Mouse (Mus musculus): ENCODE data around the gene Gstp2. TPM values are rescaled to one million over a fixed set of nuclear protein-coding genes. Genes with fewer than 3 reads are reported as not detected.

The Gstp2 gene
- polyA plus RNA-seq, 1 experiment from 2014 or later, result 5.5 TPM

- WGBS, result 90% methylated on average over 9 of the region's 9 CpGs
- Histone ChIP-seq H3K27me3 (replicated peaks; ENCODE audit: control insufficient read depth, insufficient read depth, low read length) (no peaks in the 10 kb centered on the region; the same call in 1 of the 2 replicates), H3K4me1 (replicated peaks; ENCODE audit: control insufficient read depth, insufficient read depth, low read length) (peaks cover 5% of the 10 kb centered on the region), H3K4me2 (no peak overlapping the region), H3K27ac (ENCODE audit: low read depth, low read length) (no peak overlapping the region), H3K9ac (ENCODE audit: low read depth, low read length) (no peak overlapping the region), H3K9me3 (ENCODE audit: control insufficient read depth, low read length) (no peaks in the 10 kb centered on the region), H3K4me3 (ENCODE audit: low read depth, low read length) (no peak overlapping the region), H3K36me3 (ENCODE audit: control insufficient read depth, insufficient read depth, low read length) (peaks cover 39% of the 10 kb centered on the region)
- DNase-seq (ENCODE audit: low spot score) (no peak), ATAC-seq (replicated peaks; ENCODE audit: low FRiP score) (no peak)
Observed at GRCm38 (mm10) chr19:4005091-4005490, 40.7 kb downstream of the Gstp2 start.

- Histone ChIP-seq H3K36me3 (ENCODE audit: control insufficient read depth, insufficient read depth, low read length) (peaks cover 33% of the 10 kb centered on the region), H3K27ac (ENCODE audit: low read depth, low read length) (no peak overlapping the region), H3K27me3 (replicated peaks; ENCODE audit: control insufficient read depth, insufficient read depth, low read length) (no peaks in the 10 kb centered on the region; the same call in 1 of the 2 replicates), H3K4me2 (no peak overlapping the region), H3K4me3 (ENCODE audit: low read depth, low read length) (no peak overlapping the region), H3K4me1 (replicated peaks; ENCODE audit: control insufficient read depth, insufficient read depth, low read length) (peaks cover 10% of the 10 kb centered on the region), H3K9ac (ENCODE audit: low read depth, low read length) (no peak overlapping the region), H3K9me3 (ENCODE audit: control insufficient read depth, low read length) (no peaks in the 10 kb centered on the region)
- 85% methylated on average over 15 of the region's 15 CpGs for WGBS
- ATAC-seq (replicated peaks; ENCODE audit: low FRiP score) (no peak), DNase-seq (ENCODE audit: low spot score) (no peak)
Observed at GRCm38 (mm10) chr19:4004331-4004730, 41.5 kb downstream of the Gstp2 start.

- H3K9me3 ChIP-seq (ENCODE audit: control insufficient read depth, low read length), result no peaks in the 10 kb centered on the region
- ATAC-seq (replicated peaks; ENCODE audit: low FRiP score) (no peak), DNase-seq (ENCODE audit: low spot score) (no peak)
- H3K36me3 ChIP-seq (ENCODE audit: control insufficient read depth, insufficient read depth, low read length), result peaks cover 27% of the 10 kb centered on the region
- WGBS, result 75% methylated on average over 12 of the region's 12 CpGs
- H3K9ac ChIP-seq (ENCODE audit: low read depth, low read length), result no peak overlapping the region
- no peak overlapping the region for H3K27ac ChIP-seq (ENCODE audit: low read depth, low read length)
- H3K27me3 ChIP-seq (replicated peaks; ENCODE audit: control insufficient read depth, insufficient read depth, low read length), result no peaks in the 10 kb centered on the region; the same call in 1 of the 2 replicates
- H3K4me3 ChIP-seq (ENCODE audit: low read depth, low read length), result no peak overlapping the region
- no peak overlapping the region for H3K4me2 ChIP-seq
- peaks cover 13% of the 10 kb centered on the region for H3K4me1 ChIP-seq (replicated peaks; ENCODE audit: control insufficient read depth, insufficient read depth, low read length)
Observed at GRCm38 (mm10) chr19:4003641-4004040, 42.2 kb downstream of the Gstp2 start.

GRCm38 (mm10) chr19:4003112-4003511 is 42.7 kb downstream of the Gstp2 start, which contains the start of gene Doc2g:
Gene Doc2g, plus strand, starts transcription at chr19:4003313.
- WGBS, result 61% methylated on average over 1 of the region's 1 CpGs
- ATAC-seq (replicated peaks; ENCODE audit: low FRiP score), result no peak
- H3K9me3 ChIP-seq (ENCODE audit: control insufficient read depth, low read length), result no peaks in the 10 kb centered on the region
- no peak within 1 kb of the TSS for H3K4me2 ChIP-seq
- no peak within 1 kb of the TSS; the same call in 1 of the 2 replicates for H3K9ac ChIP-seq (ENCODE audit: low read depth, low read length)
- H3K36me3 ChIP-seq (ENCODE audit: control insufficient read depth, insufficient read depth, low read length), result peaks cover 23% of the 10 kb centered on the region
- H3K4me1 ChIP-seq (replicated peaks; ENCODE audit: control insufficient read depth, insufficient read depth, low read length), result peaks cover 13% of the 10 kb centered on the region
- no peak within 1 kb of the TSS for H3K4me3 ChIP-seq (ENCODE audit: low read depth, low read length)
- no peak for DNase-seq (ENCODE audit: low spot score)
- H3K27me3 ChIP-seq (replicated peaks; ENCODE audit: control insufficient read depth, insufficient read depth, low read length), result no peaks in the 10 kb centered on the region; the same call in 1 of the 2 replicates
- H3K27ac ChIP-seq (ENCODE audit: low read depth, low read length), result no peak within 1 kb of the TSS

GRCm38 (mm10) chr19:4001752-4002151 is 44.1 kb downstream of the Gstp2 start:
- WGBS, result 92% methylated on average over 5 of the region's 5 CpGs
- DNase-seq (ENCODE audit: low spot score) (no peak), ATAC-seq (replicated peaks; ENCODE audit: low FRiP score) (no peak)
- no peak overlapping the region for H3K27ac ChIP-seq (ENCODE audit: low read depth, low read length)
- peaks cover 13% of the 10 kb centered on the region for H3K4me1 ChIP-seq (replicated peaks; ENCODE audit: control insufficient read depth, insufficient read depth, low read length)
- no peak overlapping the region for H3K4me3 ChIP-seq (ENCODE audit: low read depth, low read length)
- peaks cover 10% of the 10 kb centered on the region for H3K36me3 ChIP-seq (ENCODE audit: control insufficient read depth, insufficient read depth, low read length)
- H3K9ac ChIP-seq (ENCODE audit: low read depth, low read length), result 0 out of 2 replicates have a peak overlapping the region, but pooled peaks have one; percentile 97
- no peaks in the 10 kb centered on the region; the same call in 1 of the 2 replicates for H3K27me3 ChIP-seq (replicated peaks; ENCODE audit: control insufficient read depth, insufficient read depth, low read length)
- H3K9me3 ChIP-seq (ENCODE audit: control insufficient read depth, low read length), result no peaks in the 10 kb centered on the region
- peak overlapping the region; percentile 90 for H3K4me2 ChIP-seq

GRCm38 (mm10) chr19:4000949-4001525 is 44.8 kb downstream of the Gstp2 start:
- Histone ChIP-seq H3K4me1 (replicated peaks; ENCODE audit: control insufficient read depth, insufficient read depth, low read length) (peaks cover 13% of the 10 kb centered on the region), H3K9ac (ENCODE audit: low read depth, low read length) (peak overlapping the region; percentile 97), H3K4me2 (peak overlapping the region; percentile 90), H3K27me3 (replicated peaks; ENCODE audit: control insufficient read depth, insufficient read depth, low read length) (no peaks in the 10 kb centered on the region; the same call in 1 of the 2 replicates), H3K9me3 (ENCODE audit: control insufficient read depth, low read length) (no peaks in the 10 kb centered on the region), H3K36me3 (ENCODE audit: control insufficient read depth, insufficient read depth, low read length) (peaks cover 4% of the 10 kb centered on the region), H3K27ac (ENCODE audit: low read depth, low read length) (peak overlapping the region; percentile 97), H3K4me3 (ENCODE audit: low read depth, low read length) (peak overlapping the region; percentile 81)
- DNase-seq (ENCODE audit: low spot score) (peak; percentile 54), ATAC-seq (replicated peaks; ENCODE audit: low FRiP score) (peak; percentile 21; the same call in 1 of the 2 replicates)
- 20% methylated on average over 17 of the region's 17 CpGs for WGBS

- WGBS, result under 1% methylated on average over 64 of the region's 64 CpGs
- H3K9me3 ChIP-seq (ENCODE audit: control insufficient read depth, low read length), result no peaks in the 10 kb centered on the region
- peak; percentile 96 for DNase-seq (ENCODE audit: low spot score)
- peak within 1 kb of the TSS; percentile 90 for H3K4me2 ChIP-seq
- ATAC-seq (replicated peaks; ENCODE audit: low FRiP score), result peak; percentile 88
- H3K27ac ChIP-seq (ENCODE audit: low read depth, low read length), result peak within 1 kb of the TSS; percentile 97
- H3K4me3 ChIP-seq (ENCODE audit: low read depth, low read length), result peak within 1 kb of the TSS; percentile 81
- no peaks in the 10 kb centered on the region for H3K36me3 ChIP-seq (ENCODE audit: control insufficient read depth, insufficient read depth, low read length)
- H3K9ac ChIP-seq (ENCODE audit: low read depth, low read length), result peak within 1 kb of the TSS; percentile 97
- no peaks in the 10 kb centered on the region; the same call in 1 of the 2 replicates for H3K27me3 ChIP-seq (replicated peaks; ENCODE audit: control insufficient read depth, insufficient read depth, low read length)
- H3K4me1 ChIP-seq (replicated peaks; ENCODE audit: control insufficient read depth, insufficient read depth, low read length), result peaks cover 14% of the 10 kb centered on the region
Observed at GRCm38 (mm10) chr19:4000119-4000900, 45.5 kb downstream of the Gstp2 start, which contains the start of the genes Nudt8 and Gm49405. Gene Nudt8, plus strand, starts transcription at chr19:4000580. Gene Gm49405, plus strand, starts transcription at chr19:4000626.

- DNase-seq (ENCODE audit: low spot score) (no peak), ATAC-seq (replicated peaks; ENCODE audit: low FRiP score) (no peak)
- peaks cover 17% of the 10 kb centered on the region for H3K4me1 ChIP-seq (replicated peaks; ENCODE audit: control insufficient read depth, insufficient read depth, low read length)
- no peaks in the 10 kb centered on the region; the same call in 1 of the 2 replicates for H3K27me3 ChIP-seq (replicated peaks; ENCODE audit: control insufficient read depth, insufficient read depth, low read length)
- no peaks in the 10 kb centered on the region for H3K36me3 ChIP-seq (ENCODE audit: control insufficient read depth, insufficient read depth, low read length)
- H3K9ac ChIP-seq (ENCODE audit: low read depth, low read length), result peak overlapping the region; percentile 18; the same call in 1 of the 2 replicates
- H3K4me3 ChIP-seq (ENCODE audit: low read depth, low read length), result peak overlapping the region; percentile 81
- WGBS, result 81% methylated on average over 9 of the region's 9 CpGs
- no peaks in the 10 kb centered on the region for H3K9me3 ChIP-seq (ENCODE audit: control insufficient read depth, low read length)
- no peak overlapping the region for H3K27ac ChIP-seq (ENCODE audit: low read depth, low read length)
- peak overlapping the region; percentile 90 for H3K4me2 ChIP-seq
Observed at GRCm38 (mm10) chr19:3999121-3999730, 46.6 kb downstream of the Gstp2 start.
